Mouse (Mus musculus): ENCODE results near the gene Msh5. TPM values are rescaled to one million over a fixed set of nuclear protein-coding genes. Genes with fewer than 3 reads are reported as not detected.
"Not testable (repeated sequence)": the region's sequence is repeated elsewhere in the genome, so short reads cannot be mapped to it uniquely, and the experiment has no call there.

The Msh5 gene
- polyA plus RNA-seq, 1 experiment from 2014 or later: 3.1 TPM

GRCm38 (mm10) chr17:35001452-35002152 lies 44.9 kb downstream of the Msh5 start:
- WGBS: 1% methylated on average over 35 of the region's 35 CpGs
- H3K27me3 ChIP-seq: no peaks in the 10 kb centered on the region
- peaks cover 34% of the 10 kb centered on the region for H3K4me1 ChIP-seq (replicated peaks)
- H3K4me3 ChIP-seq: peak overlapping the region; percentile 93
- H3K9ac ChIP-seq: peak overlapping the region; percentile 97
- no peak; the same call in 1 of the 2 replicates for ATAC-seq (ENCODE audit: low read depth)
- H3K4me2 ChIP-seq: peak overlapping the region; percentile 100
- peak overlapping the region; percentile 96 for H3K27ac ChIP-seq (replicated peaks)
- peaks cover 25% of the 10 kb centered on the region for H3K36me3 ChIP-seq
- no peaks in the 10 kb centered on the region for H3K9me3 ChIP-seq

DNA sequence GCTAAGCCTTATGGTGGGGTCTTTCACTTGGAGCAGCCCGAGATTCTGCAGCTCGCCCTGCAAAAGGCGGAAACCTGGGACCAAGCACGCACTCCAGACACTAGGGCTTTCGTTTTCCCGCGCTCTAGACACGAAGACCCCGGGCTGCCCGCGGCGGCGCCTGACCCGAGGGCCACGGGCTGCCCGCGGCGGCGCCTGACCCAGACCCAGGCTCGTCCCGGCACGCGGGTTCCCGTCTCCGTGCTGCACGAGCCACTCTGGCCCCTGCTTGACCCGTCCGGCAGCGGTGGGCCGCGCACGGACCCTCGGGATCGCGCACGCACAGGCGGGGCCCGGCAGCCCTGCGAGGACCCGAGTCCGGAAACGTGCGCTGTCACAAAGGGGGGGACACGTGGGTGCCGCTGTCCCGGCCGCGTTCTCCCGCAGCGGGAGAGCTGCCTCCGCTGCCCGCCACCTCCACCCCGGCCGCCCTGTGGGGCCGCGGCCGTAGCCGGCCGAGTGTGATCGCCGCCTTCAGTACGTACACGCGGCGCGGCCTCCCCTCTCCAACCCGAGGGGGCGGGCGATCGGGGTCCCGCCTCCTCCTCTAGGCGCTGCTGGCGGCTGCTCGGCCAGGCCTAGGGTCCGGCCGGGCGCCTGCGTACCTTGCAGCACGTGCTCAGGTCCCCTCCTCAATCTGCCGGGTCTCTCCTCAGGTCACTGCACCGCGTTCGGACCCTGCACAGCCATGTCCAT lies 45.7 kb downstream of the Msh5 start, which contains the start of gene Vars:
TSS of gene Vars (plus strand) at position 271 of the 735 bp plus-strand sequence.
- Histone ChIP-seq H3K9ac (peak within 1 kb of the TSS; percentile 97), H3K4me1 (replicated peaks) (peaks cover 34% of the 10 kb centered on the region), H3K4me3 (peak within 1 kb of the TSS; percentile 93), H3K4me2 (peak within 1 kb of the TSS; percentile 100), H3K27ac (replicated peaks) (peak within 1 kb of the TSS; percentile 96), H3K27me3 (no peaks in the 10 kb centered on the region), H3K36me3 (peaks cover 19% of the 10 kb centered on the region), H3K9me3 (no peaks in the 10 kb centered on the region)
- WGBS: under 1% methylated on average over 57 of the region's 83 CpGs
- peak; percentile 93 for ATAC-seq (ENCODE audit: low read depth)

GRCm38 (mm10) chr17:34999871-35000716 lies 46.5 kb downstream of the Msh5 start:
- peak overlapping the region; percentile 93 for H3K4me3 ChIP-seq
- WGBS: 25% methylated on average over 30 of the region's 32 CpGs
- H3K9ac ChIP-seq: peak overlapping the region; percentile 97
- not testable (repeated sequence) for H3K9me3 ChIP-seq; ATAC-seq (ENCODE audit: low read depth); H3K27me3 ChIP-seq
- peak overlapping the region; percentile 100 for H3K4me2 ChIP-seq
- H3K4me1 ChIP-seq (replicated peaks): peaks cover 34% of the 10 kb centered on the region
- H3K36me3 ChIP-seq: peaks cover 11% of the 10 kb centered on the region
- H3K27ac ChIP-seq (replicated peaks): peak overlapping the region; percentile 96; the same call in 1 of the 2 replicates

GRCm38 (mm10) chr17:34998526-34999430 lies 47.8 kb downstream of the Msh5 start:
- H3K4me3 ChIP-seq: 0 out of 2 replicates have a peak overlapping the region, but pooled peaks have one; percentile 24
- H3K36me3 ChIP-seq: no peaks in the 10 kb centered on the region
- no peaks in the 10 kb centered on the region for H3K27me3 ChIP-seq
- no peaks in the 10 kb centered on the region for H3K9me3 ChIP-seq
- H3K27ac ChIP-seq (replicated peaks): no peak overlapping the region
- H3K9ac ChIP-seq: no peak overlapping the region
- ATAC-seq (ENCODE audit: low read depth): no peak
- peak overlapping the region; percentile 100 for H3K4me2 ChIP-seq
- WGBS: 93% methylated on average over 15 of the region's 15 CpGs
- H3K4me1 ChIP-seq (replicated peaks): peaks cover 34% of the 10 kb centered on the region

DNA sequence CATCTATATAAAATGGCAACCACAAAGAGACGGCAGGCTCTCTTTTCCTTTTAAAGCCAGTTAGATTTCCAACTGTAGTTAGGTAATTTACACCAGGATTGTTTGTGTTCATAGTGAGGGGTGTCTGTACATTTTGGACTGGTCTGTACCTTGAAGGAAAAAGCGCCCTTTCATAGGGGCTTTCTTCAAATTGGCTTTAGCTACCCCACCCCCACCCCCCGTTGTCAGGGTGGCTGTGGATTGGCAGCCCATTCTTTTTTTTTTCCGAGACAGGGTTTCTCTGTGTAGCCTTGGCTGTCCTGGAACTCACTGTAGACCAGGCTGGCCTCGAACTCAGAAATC lies 49.4 kb downstream of the Msh5 start:
- Histone ChIP-seq H3K9ac (no peak overlapping the region), H3K27me3 (no peaks in the 10 kb centered on the region), H3K4me1 (replicated peaks) (peaks cover 19% of the 10 kb centered on the region), H3K4me3 (no peak overlapping the region), H3K27ac (replicated peaks) (no peak overlapping the region), H3K36me3 (no peaks in the 10 kb centered on the region), H3K9me3 (no peaks in the 10 kb centered on the region), H3K4me2 (no peak overlapping the region)
- WGBS: 79% methylated on average over 5 of the region's 5 CpGs
- no peak for ATAC-seq (ENCODE audit: low read depth)

- 86% methylated on average over 13 of the region's 14 CpGs for whole genome bisulfite sequencing
- peaks cover 14% of the 10 kb centered on the region for H3K4me1 ChIP-seq (replicated peaks)
- H3K27ac ChIP-seq (replicated peaks): no peak overlapping the region
- ATAC-seq (ENCODE audit: low read depth): no peak
- H3K36me3 ChIP-seq: no peaks in the 10 kb centered on the region
- H3K4me3 ChIP-seq: no peak overlapping the region
- H3K27me3 ChIP-seq: no peaks in the 10 kb centered on the region
- H3K9ac ChIP-seq: no peak overlapping the region
- H3K9me3 ChIP-seq: no peaks in the 10 kb centered on the region
- no peak overlapping the region for H3K4me2 ChIP-seq
Measured at GRCm38 (mm10) chr17:34996411-34997141, 50.0 kb downstream of the Msh5 start.

- H3K27ac ChIP-seq (replicated peaks); ATAC-seq (ENCODE audit: low read depth); H3K27me3 ChIP-seq; H3K9ac ChIP-seq; H3K4me3 ChIP-seq; H3K36me3 ChIP-seq; H3K4me2 ChIP-seq; H3K9me3 ChIP-seq: not testable (repeated sequence)
- 94% methylated on average over 4 of the region's 4 CpGs for WGBS
- peaks cover 12% of the 10 kb centered on the region for H3K4me1 ChIP-seq (replicated peaks)
Measured at GRCm38 (mm10) chr17:34995927-34996326, 50.6 kb downstream of the Msh5 start.

DNA sequence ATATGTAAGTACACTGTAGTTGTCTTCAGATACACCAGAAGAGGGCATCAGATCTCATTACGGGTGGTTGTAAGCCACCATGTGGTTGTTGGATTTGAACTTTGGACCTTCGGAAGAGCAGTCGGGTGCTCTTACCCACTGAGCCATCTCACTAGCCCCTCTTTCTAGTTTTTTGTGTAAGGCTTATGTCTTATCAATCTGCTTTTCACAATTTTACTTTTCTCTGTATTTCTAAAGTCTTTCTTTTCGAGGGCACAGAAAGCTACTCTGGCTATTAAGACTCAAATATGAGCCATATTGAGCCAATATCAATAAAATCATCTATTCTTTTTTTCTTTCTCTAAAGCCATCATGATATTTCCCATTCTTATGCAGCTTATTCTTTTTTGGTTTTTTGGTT lies 51.4 kb downstream of the Msh5 start:
- peaks cover 11% of the 10 kb centered on the region for H3K4me1 ChIP-seq (replicated peaks)
- not testable (repeated sequence) for H3K27ac ChIP-seq (replicated peaks); H3K9me3 ChIP-seq; H3K4me3 ChIP-seq; H3K27me3 ChIP-seq; H3K4me2 ChIP-seq; H3K9ac ChIP-seq; H3K36me3 ChIP-seq; ATAC-seq (ENCODE audit: low read depth)
- WGBS: 91% methylated on average over 4 of the region's 4 CpGs

DNA sequence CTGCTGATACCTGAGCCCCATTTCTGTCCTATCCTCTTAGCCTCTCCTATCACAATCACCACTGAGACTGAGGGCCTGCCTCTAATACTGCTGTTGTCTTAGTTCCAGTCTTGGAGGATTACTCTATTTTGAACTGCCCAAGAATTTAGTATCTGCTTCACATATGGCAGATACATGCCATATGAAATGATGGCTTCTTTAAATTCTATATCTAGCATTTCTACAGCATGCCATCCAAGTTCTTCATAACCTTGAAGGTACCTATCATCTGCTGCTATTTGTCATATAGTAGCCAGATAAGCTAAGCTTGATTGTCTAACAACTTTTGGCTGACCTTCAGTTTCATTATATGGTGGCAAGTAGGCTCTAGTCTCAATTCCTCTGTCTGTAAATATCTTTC lies 51.8 kb downstream of the Msh5 start:
- no peak for ATAC-seq (ENCODE audit: low read depth)
- H3K27me3 ChIP-seq: no peaks in the 10 kb centered on the region
- H3K9ac ChIP-seq: no peak overlapping the region
- no peak overlapping the region for H3K4me3 ChIP-seq
- no peaks in the 10 kb centered on the region for H3K36me3 ChIP-seq
- no peaks in the 10 kb centered on the region for H3K9me3 ChIP-seq
- no peak overlapping the region for H3K4me2 ChIP-seq
- no peak overlapping the region for H3K27ac ChIP-seq (replicated peaks)
- H3K4me1 ChIP-seq (replicated peaks): peaks cover 7% of the 10 kb centered on the region

DNA sequence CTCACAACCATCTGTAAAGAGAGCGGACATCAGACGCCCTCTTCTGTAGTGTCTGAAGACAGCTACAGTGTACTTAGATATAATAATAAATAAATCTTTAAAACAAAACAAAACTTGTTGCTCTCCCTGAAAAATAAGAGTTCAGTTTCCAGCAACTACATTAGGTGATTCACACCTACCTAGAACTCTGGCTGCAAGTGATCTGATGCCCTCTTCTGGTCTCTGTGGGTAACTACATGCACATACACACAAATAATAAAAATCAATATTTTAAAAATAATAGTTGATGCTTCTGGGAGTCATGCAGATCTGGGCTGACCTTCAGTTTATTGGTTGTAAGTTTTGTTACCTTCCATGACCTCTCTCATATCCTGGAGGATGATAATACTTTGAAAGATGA lies 62.3 kb downstream of the Msh5 start:
- H3K4me2 ChIP-seq: no peak overlapping the region
- 75% methylated on average over 2 of the region's 2 CpGs for WGBS
- peaks cover 29% of the 10 kb centered on the region for H3K4me1 ChIP-seq (replicated peaks)
- no peak overlapping the region for H3K4me3 ChIP-seq
- H3K36me3 ChIP-seq: peaks cover 22% of the 10 kb centered on the region
- no peaks in the 10 kb centered on the region for H3K9me3 ChIP-seq
- no peak overlapping the region for H3K27ac ChIP-seq (replicated peaks)
- H3K9ac ChIP-seq: no peak overlapping the region
- H3K27me3 ChIP-seq: no peaks in the 10 kb centered on the region
- no peak for ATAC-seq (ENCODE audit: low read depth)

DNA sequence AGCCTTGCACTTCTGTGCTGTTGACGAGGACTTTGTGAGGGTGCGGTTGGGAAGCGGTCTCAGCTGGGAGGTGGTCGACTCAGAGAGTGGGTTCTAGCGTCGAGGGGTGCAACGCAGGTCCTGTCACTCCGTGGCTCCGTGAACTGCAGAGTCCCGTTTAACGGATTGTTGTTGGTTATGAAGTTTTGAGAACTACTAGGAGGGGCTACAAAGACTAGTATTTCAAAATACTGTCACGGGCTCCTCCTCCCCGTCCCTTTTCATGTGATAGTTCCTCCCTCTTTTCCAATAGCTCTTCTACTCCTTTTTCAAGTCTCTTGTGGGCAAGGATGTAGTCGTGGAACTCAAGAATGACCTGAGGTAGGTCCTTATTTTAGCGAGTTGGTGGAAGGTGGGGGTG lies 64.2 kb downstream of the Msh5 start:
- WGBS: 0% methylated on average over 15 of the region's 15 CpGs
- Histone ChIP-seq H3K4me2 (peak overlapping the region; percentile 96), H3K27me3 (no peaks in the 10 kb centered on the region), H3K9ac (peak overlapping the region; percentile 89), H3K4me3 (peak overlapping the region; percentile 75), H3K36me3 (peaks cover 17% of the 10 kb centered on the region), H3K4me1 (replicated peaks) (peaks cover 29% of the 10 kb centered on the region), H3K9me3 (no peaks in the 10 kb centered on the region), H3K27ac (replicated peaks) (peak overlapping the region; percentile 98)
- ATAC-seq (ENCODE audit: low read depth): peak; percentile 34

All from neural tube, embryonic 13.5 days (tissue).